Mouse (Mus musculus): ENCODE data around the gene Sh3glb2. TPM values are rescaled to one million over a fixed set of nuclear protein-coding genes. Genes with fewer than 3 reads are reported as not detected.

Gene Sh3glb2
- polyA plus RNA-seq, 1 experiment from 2014 or later: 69.4 TPM

DNA sequence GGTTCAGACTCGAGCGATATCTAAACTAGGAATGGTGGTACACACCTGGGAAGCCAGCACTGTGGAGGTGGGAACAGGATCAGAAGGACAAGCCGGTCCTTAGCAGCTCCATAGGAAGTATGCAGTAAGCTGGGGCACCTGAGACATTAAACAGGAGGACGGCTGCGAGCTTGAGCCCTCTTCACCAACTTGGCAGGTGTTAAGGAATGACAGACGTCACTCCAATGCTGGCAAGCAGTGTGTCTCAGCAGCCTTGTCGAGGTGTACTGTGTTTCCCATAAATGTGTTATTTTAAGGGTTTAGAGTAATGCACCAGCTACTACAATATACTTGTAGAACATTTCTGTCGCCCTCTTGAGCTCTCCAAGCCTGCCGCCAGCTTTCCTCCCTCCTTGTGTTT lies 27.8 kb upstream of the Sh3glb2 start:
- Histone ChIP-seq H3K27ac (ENCODE audit: low read depth, low read length) (no peak overlapping the region), H3K4me3 (ENCODE audit: low read depth, low read length) (no peak overlapping the region), H3K36me3 (ENCODE audit: control insufficient read depth, insufficient read depth, low read length) (no peaks in the 10 kb centered on the region; the same call in 1 of the 2 replicates), H3K9me3 (ENCODE audit: control insufficient read depth, low read length) (no peaks in the 10 kb centered on the region), H3K9ac (ENCODE audit: low read length) (no peak overlapping the region), H3K4me2 (ENCODE audit: low read depth, low read length, severe bottlenecking) (no peak overlapping the region), H3K27me3 (ENCODE audit: control insufficient read depth, insufficient read depth, low read length) (no peaks in the 10 kb centered on the region), H3K4me1 (replicated peaks; ENCODE audit: control insufficient read depth, insufficient read depth, low read length) (no peaks in the 10 kb centered on the region)
- WGBS: 83% methylated on average over 9 of the region's 9 CpGs
- no peak for DNase-seq (ENCODE audit: low spot score)
- ATAC-seq (replicated peaks; ENCODE audit: low FRiP score): no peak

DNA sequence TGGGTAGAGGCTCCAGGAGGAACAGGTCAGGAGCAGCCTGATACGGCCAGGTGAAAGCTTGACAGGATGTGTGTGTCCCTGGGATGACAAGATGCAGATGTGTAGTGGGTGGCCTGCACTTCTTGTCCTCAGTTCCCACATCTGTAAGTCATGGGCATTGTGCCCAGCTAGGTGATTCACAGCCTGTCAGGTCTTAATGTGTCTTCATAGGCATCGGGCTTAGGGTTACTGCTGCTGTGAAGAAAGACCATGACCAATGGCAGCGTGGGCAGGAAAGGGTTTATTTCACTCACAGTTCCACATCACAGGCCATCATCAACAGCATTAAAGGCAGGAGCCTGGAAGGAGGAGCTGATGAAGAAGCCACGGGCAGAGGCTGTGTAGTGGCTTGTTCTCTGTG lies 26.5 kb upstream of the Sh3glb2 start:
- no peak for ATAC-seq (replicated peaks; ENCODE audit: low FRiP score)
- no peaks in the 10 kb centered on the region for H3K9me3 ChIP-seq (ENCODE audit: control insufficient read depth, low read length)

GRCm38 (mm10) chr2:30384814-30385213 lies 25.7 kb upstream of the Sh3glb2 start:
- Histone ChIP-seq H3K4me1 (replicated peaks; ENCODE audit: control insufficient read depth, insufficient read depth, low read length) (no peaks in the 10 kb centered on the region), H3K9ac (ENCODE audit: low read length) (no peak overlapping the region), H3K27me3 (ENCODE audit: control insufficient read depth, insufficient read depth, low read length) (no peaks in the 10 kb centered on the region), H3K4me3 (ENCODE audit: low read depth, low read length) (no peak overlapping the region), H3K4me2 (ENCODE audit: low read depth, low read length, severe bottlenecking) (no peak overlapping the region), H3K27ac (ENCODE audit: low read depth, low read length) (no peak overlapping the region), H3K36me3 (ENCODE audit: control insufficient read depth, insufficient read depth, low read length) (no peaks in the 10 kb centered on the region; the same call in 1 of the 2 replicates), H3K9me3 (ENCODE audit: control insufficient read depth, low read length) (no peaks in the 10 kb centered on the region)
- DNase-seq (ENCODE audit: low spot score) (no peak), ATAC-seq (replicated peaks; ENCODE audit: low FRiP score) (no peak)
- 80% methylated on average over 5 of the region's 5 CpGs for WGBS

More for the DNA sequence above, 26.5 kb upstream of the Sh3glb2 start:
- Histone ChIP-seq H3K36me3 (ENCODE audit: control insufficient read depth, insufficient read depth, low read length) (no peaks in the 10 kb centered on the region; the same call in 1 of the 2 replicates), H3K4me1 (replicated peaks; ENCODE audit: control insufficient read depth, insufficient read depth, low read length) (no peaks in the 10 kb centered on the region), H3K4me3 (ENCODE audit: low read depth, low read length) (no peak overlapping the region), H3K27ac (ENCODE audit: low read depth, low read length) (no peak overlapping the region), H3K9ac (ENCODE audit: low read length) (no peak overlapping the region), H3K4me2 (ENCODE audit: low read depth, low read length, severe bottlenecking) (no peak overlapping the region), H3K27me3 (ENCODE audit: control insufficient read depth, insufficient read depth, low read length) (no peaks in the 10 kb centered on the region)
- no peak for DNase-seq (ENCODE audit: low spot score)
- WGBS: 86% methylated on average over 4 of the region's 4 CpGs

GRCm38 (mm10) chr2:30381377-30381725 lies 22.2 kb upstream of the Sh3glb2 start:
- H3K9me3 ChIP-seq (ENCODE audit: control insufficient read depth, low read length): no peaks in the 10 kb centered on the region
- no peak for DNase-seq (ENCODE audit: low spot score)
- H3K4me1 ChIP-seq (replicated peaks; ENCODE audit: control insufficient read depth, insufficient read depth, low read length): no peaks in the 10 kb centered on the region
- no peak overlapping the region for H3K4me3 ChIP-seq (ENCODE audit: low read depth, low read length)
- peaks cover 7% of the 10 kb centered on the region; the same call in 1 of the 2 replicates for H3K36me3 ChIP-seq (ENCODE audit: control insufficient read depth, insufficient read depth, low read length)
- H3K27ac ChIP-seq (ENCODE audit: low read depth, low read length): no peak overlapping the region
- H3K27me3 ChIP-seq (ENCODE audit: control insufficient read depth, insufficient read depth, low read length): no peaks in the 10 kb centered on the region
- ATAC-seq (replicated peaks; ENCODE audit: low FRiP score): no peak
- H3K9ac ChIP-seq (ENCODE audit: low read length): no peak overlapping the region
- H3K4me2 ChIP-seq (ENCODE audit: low read depth, low read length, severe bottlenecking): no peak overlapping the region
- 95% methylated on average over 4 of the region's 4 CpGs for WGBS

- no peak overlapping the region for H3K9ac ChIP-seq (ENCODE audit: low read length)
- H3K27me3 ChIP-seq (ENCODE audit: control insufficient read depth, insufficient read depth, low read length): no peaks in the 10 kb centered on the region
- no peaks in the 10 kb centered on the region for H3K9me3 ChIP-seq (ENCODE audit: control insufficient read depth, low read length)
- H3K4me1 ChIP-seq (replicated peaks; ENCODE audit: control insufficient read depth, insufficient read depth, low read length): no peaks in the 10 kb centered on the region
- 90% methylated on average over 10 of the region's 10 CpGs for WGBS
- H3K36me3 ChIP-seq (ENCODE audit: control insufficient read depth, insufficient read depth, low read length): peaks cover 7% of the 10 kb centered on the region; the same call in 1 of the 2 replicates
- ATAC-seq (replicated peaks; ENCODE audit: low FRiP score) (no peak), DNase-seq (ENCODE audit: low spot score) (no peak)
- no peak overlapping the region for H3K4me3 ChIP-seq (ENCODE audit: low read depth, low read length)
- no peak overlapping the region for H3K27ac ChIP-seq (ENCODE audit: low read depth, low read length)
- H3K4me2 ChIP-seq (ENCODE audit: low read depth, low read length, severe bottlenecking): no peak overlapping the region
These were observed 21.6 kb upstream of the Sh3glb2 start for GRCm38 (mm10) chr2:30380564-30381376.

DNA sequence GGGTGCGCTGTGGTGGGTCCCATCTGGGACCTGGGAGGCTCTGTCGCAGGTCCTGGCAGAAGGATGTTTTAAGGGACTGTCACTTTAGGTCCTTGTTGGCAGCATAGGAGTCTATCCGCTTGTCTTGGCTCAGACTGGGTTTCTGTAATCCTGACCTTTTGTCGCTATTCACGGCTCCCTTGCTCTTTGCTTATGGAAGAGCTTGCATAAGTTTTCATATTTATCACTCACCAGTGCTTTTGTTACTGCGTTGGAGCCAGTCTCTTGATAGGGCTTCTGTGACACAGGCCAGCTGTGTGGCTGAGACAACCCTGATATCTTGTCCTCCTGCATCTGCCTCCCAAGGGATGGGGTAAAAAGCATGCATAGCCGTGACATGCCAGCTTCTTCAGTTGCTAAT lies 20.2 kb upstream of the Sh3glb2 start:
- Histone ChIP-seq H3K27me3 (ENCODE audit: control insufficient read depth, insufficient read depth, low read length) (no peaks in the 10 kb centered on the region), H3K4me2 (ENCODE audit: low read depth, low read length, severe bottlenecking) (no peak overlapping the region), H3K9ac (ENCODE audit: low read length) (no peak overlapping the region), H3K9me3 (ENCODE audit: control insufficient read depth, low read length) (no peaks in the 10 kb centered on the region), H3K4me3 (ENCODE audit: low read depth, low read length) (no peak overlapping the region), H3K27ac (ENCODE audit: low read depth, low read length) (no peak overlapping the region), H3K4me1 (replicated peaks; ENCODE audit: control insufficient read depth, insufficient read depth, low read length) (no peaks in the 10 kb centered on the region), H3K36me3 (ENCODE audit: control insufficient read depth, insufficient read depth, low read length) (peaks cover 7% of the 10 kb centered on the region; the same call in 1 of the 2 replicates)
- WGBS: 94% methylated on average over 7 of the region's 7 CpGs
- no peak for DNase-seq (ENCODE audit: low spot score)
- no peak for ATAC-seq (replicated peaks; ENCODE audit: low FRiP score)

DNA sequence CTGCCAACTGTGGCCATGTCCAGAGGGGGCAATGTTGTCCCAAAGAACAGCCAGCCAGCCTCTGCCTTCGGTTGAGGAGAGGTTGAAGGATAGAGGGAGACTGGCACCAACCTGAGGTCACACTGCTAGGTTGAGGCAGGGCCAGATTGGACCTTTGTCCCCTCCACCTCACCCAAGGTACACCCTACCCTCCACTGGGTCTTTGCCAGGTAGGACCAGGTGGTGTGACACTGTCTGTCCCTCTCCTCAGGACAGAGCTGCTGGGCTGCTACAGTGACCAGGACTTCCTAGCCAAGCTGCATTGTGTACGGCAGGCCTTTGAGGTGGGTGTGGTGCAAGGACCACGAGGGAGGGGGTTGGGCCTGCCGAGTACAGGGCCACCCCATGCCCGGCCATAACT lies 18.6 kb upstream of the Sh3glb2 start:
- ATAC-seq (replicated peaks; ENCODE audit: low FRiP score) (no peak), DNase-seq (ENCODE audit: low spot score) (no peak)
- H3K27me3 ChIP-seq (ENCODE audit: control insufficient read depth, insufficient read depth, low read length): no peaks in the 10 kb centered on the region
- H3K4me3 ChIP-seq (ENCODE audit: low read depth, low read length): no peak overlapping the region
- H3K9ac ChIP-seq (ENCODE audit: low read length): no peak overlapping the region
- peaks cover 12% of the 10 kb centered on the region; the same call in 1 of the 2 replicates for H3K36me3 ChIP-seq (ENCODE audit: control insufficient read depth, insufficient read depth, low read length)
- H3K9me3 ChIP-seq (ENCODE audit: control insufficient read depth, low read length): no peaks in the 10 kb centered on the region
- no peak overlapping the region for H3K4me2 ChIP-seq (ENCODE audit: low read depth, low read length, severe bottlenecking)
- no peak overlapping the region for H3K27ac ChIP-seq (ENCODE audit: low read depth, low read length)
- 87% methylated on average over 5 of the region's 5 CpGs for WGBS
- no peaks in the 10 kb centered on the region for H3K4me1 ChIP-seq (replicated peaks; ENCODE audit: control insufficient read depth, insufficient read depth, low read length)

GRCm38 (mm10) chr2:30375893-30376292 lies 16.8 kb upstream of the Sh3glb2 start:
- Histone ChIP-seq H3K4me1 (replicated peaks; ENCODE audit: control insufficient read depth, insufficient read depth, low read length) (no peaks in the 10 kb centered on the region), H3K27ac (ENCODE audit: low read depth, low read length) (no peak overlapping the region), H3K9ac (ENCODE audit: low read length) (no peak overlapping the region), H3K4me3 (ENCODE audit: low read depth, low read length) (no peak overlapping the region), H3K27me3 (ENCODE audit: control insufficient read depth, insufficient read depth, low read length) (no peaks in the 10 kb centered on the region), H3K4me2 (ENCODE audit: low read depth, low read length, severe bottlenecking) (no peak overlapping the region), H3K36me3 (ENCODE audit: control insufficient read depth, insufficient read depth, low read length) (peaks cover 13% of the 10 kb centered on the region; the same call in 1 of the 2 replicates), H3K9me3 (ENCODE audit: control insufficient read depth, low read length) (no peaks in the 10 kb centered on the region)
- DNase-seq (ENCODE audit: low spot score) (no peak), ATAC-seq (replicated peaks; ENCODE audit: low FRiP score) (no peak)
- 94% methylated on average over 10 of the region's 10 CpGs for WGBS

GRCm38 (mm10) chr2:30372726-30373125 lies 13.6 kb upstream of the Sh3glb2 start:
- ATAC-seq (replicated peaks; ENCODE audit: low FRiP score): no peak
- DNase-seq (ENCODE audit: low spot score): no peak
- Histone ChIP-seq H3K27me3 (ENCODE audit: control insufficient read depth, insufficient read depth, low read length) (no peaks in the 10 kb centered on the region), H3K27ac (ENCODE audit: low read depth, low read length) (no peak overlapping the region), H3K36me3 (ENCODE audit: control insufficient read depth, insufficient read depth, low read length) (peaks cover 11% of the 10 kb centered on the region), H3K4me3 (ENCODE audit: low read depth, low read length) (no peak overlapping the region), H3K9ac (ENCODE audit: low read length) (no peak overlapping the region), H3K4me2 (ENCODE audit: low read depth, low read length, severe bottlenecking) (no peak overlapping the region), H3K9me3 (ENCODE audit: control insufficient read depth, low read length) (no peaks in the 10 kb centered on the region), H3K4me1 (replicated peaks; ENCODE audit: control insufficient read depth, insufficient read depth, low read length) (no peaks in the 10 kb centered on the region)
- WGBS: 97% methylated on average over 5 of the region's 5 CpGs
